Mouse (Mus musculus): Measurements from ENCODE around the gene Gpr108.

- TF ChIP-seq POLR2A (IDR thresholded peaks at IDR 0.05; ENCODE audit: insufficient read depth, low read length) = no peak
- TF ChIP-seq CTCF (IDR thresholded peaks at IDR 0.05; ENCODE audit: low read depth, low read length) = no peak
- no peak for TF ChIP-seq EP300 (IDR thresholded peaks at IDR 0.05; ENCODE audit: insufficient read depth, low read depth, low read length)
Measured at GRCm38 (mm10) chr17:57233038-57233437, 15.2 kb downstream of the Gpr108 start.

All from ES-Bruce4 (cell line).